Mouse (Mus musculus) midbrain, embryonic 12.5 days (tissue): ENCODE data around the gene Ptprd. TPM values are rescaled to one million over a fixed set of nuclear protein-coding genes. Genes with fewer than 3 reads are reported as not detected.
"Not testable (repeated sequence)": the region's sequence is repeated elsewhere in the genome, so short reads cannot be mapped to it uniquely, and the experiment has no call there.

Experiments used
- ATAC-seq: fragments of 200-750 bp; cut with Nextera tagmentation; 2 replicates; pipeline ENCODE4 v1.8.0; 2017; ENCODE audit warnings: low read depth, moderate TSS enrichment, moderate library complexity; ENCODE audit not compliant: low FRiP score
- H3K27ac ChIP-seq: fragments of 300-500 bp; sonication (generic); replicated peaks from 2 replicates; pipeline ENCODE4 v1.5.1; 2016; ENCODE audit warnings: mild to moderate bottlenecking
- H3K27me3 ChIP-seq: fragments of 300-500 bp; sonication (generic); 2 replicates; pipeline ENCODE4 v1.6.1; 2016; ENCODE audit warnings: mild to moderate bottlenecking
- H3K36me3 ChIP-seq: fragments of 300-500 bp; sonication (generic); 2 replicates; pipeline ENCODE4 v1.6.1; 2016
- H3K4me1 ChIP-seq: fragments of 300-500 bp; sonication (generic); 2 replicates; pipeline ENCODE4 v1.6.1; 2016
- H3K4me2 ChIP-seq: fragments of 300-500 bp; sonication (generic); replicated peaks from 2 replicates; pipeline ENCODE4 v1.6.1; 2016; ENCODE audit warnings: mild to moderate bottlenecking, moderate library complexity
- H3K4me3 ChIP-seq: fragments of 300-500 bp; sonication (generic); 2 replicates; pipeline ENCODE4 v1.5.1; 2016; ENCODE audit warnings: mild to moderate bottlenecking
- H3K9ac ChIP-seq: fragments of 300-500 bp; sonication (generic); replicated peaks from 2 replicates; pipeline ENCODE4 v1.6.1; 2016; ENCODE audit warnings: mild to moderate bottlenecking, moderate library complexity
- H3K9me3 ChIP-seq: fragments of 300-500 bp; sonication (generic); 2 replicates; pipeline ENCODE4 v1.6.1; 2016; ENCODE audit warnings: mild to moderate bottlenecking
- WGBS: fragments of 180-500 bp; shearing (Covaris S2); methylation state at CpG from one replicate; pipeline ENCODE4 v1.1.7; 2016; 5-methylcytosine and 5-hydroxymethylcytosine counted together
- polyA plus RNA-seq: library from polyadenylated mRNA; unstranded; fragments of >200 nt; fragmentation: Nextera tagmentation; extraction: Ambion mirVana; gene quantifications from 2 replicates; pipeline ENCODE4 v1.2.1, GENCODE M21; 2016

The Ptprd gene
- polyA plus RNA-seq, 1 experiment from 2014 or later: 37.5 TPM

DNA sequence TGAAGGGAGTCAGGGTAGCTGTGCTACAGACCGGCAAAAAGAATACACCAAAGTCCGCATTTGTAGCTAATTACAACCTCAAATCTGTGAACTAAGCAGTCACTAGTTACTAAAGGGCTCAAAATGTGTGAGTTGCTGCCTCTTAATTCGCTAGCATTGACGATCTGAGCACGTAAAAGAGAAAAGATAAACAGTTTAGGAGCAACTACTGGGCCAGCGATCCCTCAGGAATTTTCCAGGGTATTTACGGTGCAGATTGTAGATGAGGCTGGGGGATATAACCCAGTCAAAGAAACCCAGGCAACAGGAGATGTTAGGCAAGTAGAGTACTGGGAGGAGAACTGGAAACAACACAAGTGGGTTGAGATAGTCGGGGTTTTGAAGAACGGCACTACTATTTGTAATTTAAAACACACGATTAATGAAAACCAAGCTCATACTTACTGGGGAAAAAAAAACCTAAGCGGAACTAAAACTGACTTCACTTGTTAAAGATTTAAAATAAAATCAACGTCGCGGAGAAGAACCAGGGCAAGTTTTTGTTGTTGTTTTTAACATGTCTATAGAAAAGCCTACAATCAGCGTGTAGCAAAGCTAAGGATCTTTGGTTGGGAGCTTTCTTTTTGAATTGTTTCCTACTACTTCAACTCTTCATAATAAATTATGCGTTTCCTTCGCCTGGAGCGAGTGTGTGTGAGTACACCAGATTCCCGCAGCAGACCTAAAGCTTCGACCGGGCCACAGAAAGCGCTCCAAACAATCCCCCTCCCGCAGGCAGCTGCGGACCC, 1762.9 kb downstream of the Ptprd start:
- H3K9me3 ChIP-seq: no peaks in the 10 kb centered on the region
- H3K4me1 ChIP-seq: 0 out of 2 replicates have a peak, but pooled peaks cover 9% of the 10 kb centered on the region
- no peaks in the 10 kb centered on the region for H3K36me3 ChIP-seq
- 0 out of 2 replicates have a peak, but pooled peaks cover 11% of the 10 kb centered on the region for H3K27me3 ChIP-seq
- H3K27ac ChIP-seq: peak overlapping the region; percentile 94
- peak overlapping the region; percentile 71 for H3K4me2 ChIP-seq
- H3K4me3 ChIP-seq: peak overlapping the region; percentile 70
- ATAC-seq: peak; percentile 7
- WGBS: under 1% methylated on average over 24 of the region's 24 CpGs
- H3K9ac ChIP-seq: peak overlapping the region; percentile 93

DNA sequence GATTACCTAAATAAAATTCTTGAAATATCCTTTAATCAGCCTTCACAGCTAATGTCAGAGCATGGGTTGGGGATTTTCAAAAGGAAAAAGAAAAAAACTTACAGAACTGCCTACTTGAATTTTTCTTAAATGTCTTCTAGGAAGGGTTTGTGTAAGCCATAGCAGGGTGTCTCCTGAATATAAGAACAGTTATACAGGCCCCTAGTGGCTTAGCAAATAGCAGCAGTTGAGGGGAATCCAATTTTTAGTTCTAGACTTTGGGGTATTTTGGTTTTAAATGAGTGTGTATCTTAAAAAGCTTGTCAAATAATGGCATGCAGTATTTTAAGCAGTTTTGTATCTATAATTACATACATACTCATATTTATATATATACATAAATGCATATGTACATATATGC, 1764.4 kb downstream of the Ptprd start:
- Histone ChIP-seq H3K36me3 (no peaks in the 10 kb centered on the region), H3K27me3 (0 out of 2 replicates have a peak, but pooled peaks cover 6% of the 10 kb centered on the region), H3K9me3 (no peaks in the 10 kb centered on the region), H3K4me2 (peak overlapping the region; percentile 31), H3K4me1 (0 out of 2 replicates have a peak, but pooled peaks cover 9% of the 10 kb centered on the region), H3K27ac (no peak overlapping the region), H3K4me3 (no peak overlapping the region), H3K9ac (no peak overlapping the region)
- ATAC-seq: no peak

DNA sequence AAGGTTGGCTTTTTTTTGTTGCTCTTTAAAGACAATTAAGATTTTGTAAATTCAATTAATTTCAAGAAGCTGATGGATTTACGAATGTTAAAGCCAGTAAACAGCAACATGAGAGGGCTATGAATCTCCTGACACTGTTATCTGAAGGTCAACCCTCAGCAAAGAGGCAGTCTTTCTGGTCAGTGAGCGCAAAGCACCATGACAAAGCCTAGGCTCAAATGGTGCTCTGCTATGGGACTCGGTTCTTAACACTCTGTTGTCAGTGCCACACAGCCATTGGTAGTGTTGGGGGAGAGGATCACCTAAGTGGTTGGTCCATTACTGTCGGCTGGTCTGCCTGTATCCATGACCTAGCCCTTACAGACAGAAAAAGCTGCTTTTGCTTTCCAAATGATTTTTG, 1767.0 kb downstream of the Ptprd start:
- Histone ChIP-seq H3K4me3 (no peak overlapping the region), H3K4me1 (0 out of 2 replicates have a peak, but pooled peaks cover 11% of the 10 kb centered on the region), H3K9me3 (no peaks in the 10 kb centered on the region), H3K36me3 (no peaks in the 10 kb centered on the region), H3K9ac (no peak overlapping the region), H3K4me2 (no peak overlapping the region), H3K27me3 (no peaks in the 10 kb centered on the region), H3K27ac (no peak overlapping the region)
- 70% methylated on average over 4 of the region's 4 CpGs for WGBS
- no peak for ATAC-seq

DNA sequence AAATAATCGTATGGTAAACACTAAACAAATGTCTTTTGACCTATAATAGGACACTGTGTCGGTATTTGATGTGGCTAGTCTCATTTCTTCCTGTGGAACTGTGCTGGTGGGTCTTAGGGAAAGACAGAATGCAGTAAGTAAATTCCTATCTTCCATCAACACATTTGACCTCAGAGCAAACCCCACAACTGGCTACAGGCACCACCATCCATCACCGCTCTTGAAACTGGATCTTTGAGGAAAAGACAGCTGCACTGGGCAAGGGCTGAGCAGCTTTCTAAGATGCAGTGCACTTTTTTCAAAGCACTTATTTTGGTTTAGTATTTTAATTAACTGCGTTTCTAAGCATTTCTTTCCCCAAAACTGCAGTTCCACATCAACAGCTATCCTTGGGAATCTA, 1768.2 kb downstream of the Ptprd start:
- 87% methylated on average over 4 of the region's 4 CpGs for WGBS
- no peaks in the 10 kb centered on the region for H3K36me3 ChIP-seq

DNA sequence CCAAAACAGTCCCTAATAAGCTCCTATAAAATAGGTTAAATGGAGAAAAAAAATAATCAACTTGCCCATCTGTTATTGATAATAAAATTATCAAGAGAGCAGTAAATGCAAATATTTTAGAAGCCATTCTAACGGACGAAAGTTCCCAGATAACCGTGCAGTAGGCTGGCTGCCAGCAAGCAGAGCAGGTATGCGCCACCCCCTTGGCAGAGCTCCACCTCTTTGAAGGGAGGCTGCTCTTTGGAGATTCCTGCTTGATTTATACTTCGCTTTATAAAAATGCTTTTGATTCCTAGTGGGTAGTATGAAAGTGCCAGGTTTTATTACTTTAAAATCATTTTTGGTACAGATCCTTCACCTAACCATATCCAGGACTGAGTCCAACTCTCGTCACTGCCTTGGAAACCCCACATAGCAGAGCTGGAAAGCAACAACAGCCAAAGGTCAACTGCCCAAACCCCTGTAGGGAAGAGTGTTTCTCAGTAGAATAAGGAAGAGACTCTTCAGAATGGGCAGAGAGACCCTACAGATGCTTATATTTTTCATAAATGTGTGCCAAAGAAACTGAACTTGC, 1770.9 kb downstream of the Ptprd start:
- Histone ChIP-seq H3K9ac (no peak overlapping the region), H3K4me1 (peaks cover 10% of the 10 kb centered on the region), H3K9me3 (no peaks in the 10 kb centered on the region), H3K27me3 (no peaks in the 10 kb centered on the region), H3K36me3 (no peaks in the 10 kb centered on the region), H3K27ac (no peak overlapping the region), H3K4me3 (no peak overlapping the region), H3K4me2 (no peak overlapping the region)
- 65% methylated on average over 6 of the region's 6 CpGs for WGBS
- ATAC-seq: no peak

More for the DNA sequence above, 1768.2 kb downstream of the Ptprd start:
- Histone ChIP-seq H3K27ac (no peak overlapping the region), H3K4me1 (peaks cover 12% of the 10 kb centered on the region; the same call in 1 of the 2 replicates), H3K4me2 (no peak overlapping the region), H3K9me3 (no peaks in the 10 kb centered on the region), H3K9ac (no peak overlapping the region), H3K4me3 (no peak overlapping the region), H3K27me3 (no peaks in the 10 kb centered on the region)
- no peak for ATAC-seq

DNA sequence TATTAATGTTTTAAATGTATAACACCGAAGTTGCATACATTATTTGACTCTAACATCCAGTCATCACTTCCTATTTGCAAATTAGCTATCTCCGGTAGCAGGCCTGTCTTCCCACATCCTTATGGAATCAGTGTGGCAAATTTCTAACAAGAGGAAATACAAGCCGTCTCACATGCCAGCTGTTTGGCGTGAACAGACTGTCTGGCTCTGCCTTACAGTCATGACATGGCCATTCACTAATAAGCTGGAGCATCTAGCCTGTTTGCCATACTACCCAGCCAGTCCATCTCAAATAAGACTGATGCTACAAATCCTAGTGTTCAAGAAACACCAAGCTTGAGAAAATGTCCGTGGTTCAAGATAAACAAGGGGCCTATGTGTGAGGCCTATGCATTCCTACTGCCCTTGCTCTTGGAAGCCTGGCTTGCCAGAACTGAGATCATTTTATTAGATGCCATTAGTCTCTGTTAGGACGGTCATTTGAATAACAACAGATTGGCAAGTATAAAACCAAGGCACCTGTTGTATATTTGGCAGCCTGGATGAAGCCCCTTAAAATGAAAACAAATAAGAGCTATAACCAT, 1773.2 kb downstream of the Ptprd start:
- no peak for ATAC-seq

DNA sequence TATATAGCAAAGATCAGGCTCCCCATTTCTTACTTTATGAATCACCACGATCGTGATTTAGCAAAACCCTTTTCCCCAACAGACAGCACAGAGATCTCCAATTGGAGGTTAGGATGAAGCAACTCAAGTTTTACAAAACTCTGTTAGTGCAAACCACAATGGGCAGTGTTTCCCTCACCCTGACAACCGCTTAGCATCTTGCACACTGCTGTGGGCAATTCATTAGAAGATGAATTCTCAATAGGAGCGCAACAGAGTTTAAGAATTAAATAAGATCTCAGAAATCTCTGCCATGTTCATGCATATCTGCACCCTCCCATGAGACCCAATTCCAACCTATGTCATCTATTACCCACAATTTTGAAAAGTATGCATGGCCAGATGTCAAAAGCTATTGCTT, 1773.7 kb downstream of the Ptprd start:
- 78% methylated on average over 4 of the region's 4 CpGs for WGBS
- Histone ChIP-seq H3K27me3 (no peaks in the 10 kb centered on the region), H3K4me3 (no peak overlapping the region), H3K9me3 (no peaks in the 10 kb centered on the region), H3K4me1 (peaks cover 6% of the 10 kb centered on the region), H3K9ac (no peak overlapping the region), H3K4me2 (no peak overlapping the region), H3K27ac (no peak overlapping the region), H3K36me3 (no peaks in the 10 kb centered on the region)
- no peak for ATAC-seq

More for the DNA sequence above, 1773.2 kb downstream of the Ptprd start:
- Histone ChIP-seq H3K27me3 (no peaks in the 10 kb centered on the region), H3K36me3 (no peaks in the 10 kb centered on the region), H3K4me2 (no peak overlapping the region), H3K27ac (no peak overlapping the region), H3K9me3 (no peaks in the 10 kb centered on the region), H3K4me3 (no peak overlapping the region), H3K9ac (no peak overlapping the region), H3K4me1 (peaks cover 6% of the 10 kb centered on the region)
- 80% methylated on average over 6 of the region's 6 CpGs for WGBS

DNA sequence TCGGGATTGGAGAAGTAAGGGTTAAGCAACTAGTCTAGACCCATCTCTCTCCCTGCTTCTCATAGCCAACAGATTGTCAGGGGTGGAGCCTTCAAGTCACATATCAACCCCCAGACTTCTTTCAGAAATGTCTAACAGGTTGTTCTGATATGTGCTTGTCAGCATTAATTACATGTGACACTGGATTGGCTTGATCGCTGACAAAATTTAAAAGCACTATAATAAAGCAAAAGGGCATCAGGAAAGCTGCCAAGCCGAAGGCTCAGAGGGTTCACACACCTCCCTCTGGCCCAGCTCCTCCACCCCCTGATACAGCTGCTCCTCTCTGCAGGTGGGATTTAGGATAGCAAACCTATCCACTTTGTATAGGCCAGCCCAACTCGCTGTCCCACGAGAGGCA, 1775.8 kb downstream of the Ptprd start:
- WGBS: 58% methylated on average over 5 of the region's 5 CpGs
- no peak overlapping the region for H3K9ac ChIP-seq
- no peak overlapping the region for H3K4me2 ChIP-seq
- no peaks in the 10 kb centered on the region for H3K36me3 ChIP-seq
- H3K9me3 ChIP-seq: no peaks in the 10 kb centered on the region
- no peak overlapping the region for H3K27ac ChIP-seq
- H3K4me1 ChIP-seq: peaks cover 4% of the 10 kb centered on the region
- ATAC-seq: no peak
- no peaks in the 10 kb centered on the region for H3K27me3 ChIP-seq
- H3K4me3 ChIP-seq: no peak overlapping the region

DNA sequence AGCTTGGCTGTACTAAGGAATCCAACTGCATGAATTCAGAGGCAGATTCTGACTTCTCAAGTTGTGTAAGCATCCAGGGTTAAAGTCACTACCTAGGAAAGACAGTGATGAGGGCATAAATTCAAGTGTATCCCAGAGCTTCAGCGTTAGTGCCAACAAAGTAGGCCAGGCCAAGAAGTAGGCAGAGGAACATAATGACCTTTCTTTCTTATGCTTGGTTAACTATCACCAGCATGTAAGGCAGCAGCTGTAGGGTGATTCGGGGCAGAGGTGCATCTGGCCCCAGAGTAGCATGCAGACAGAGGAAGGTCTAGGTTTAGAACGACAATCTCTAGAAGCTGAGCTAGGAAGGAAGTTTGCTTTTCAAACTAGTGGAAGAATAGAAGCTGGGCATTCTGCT, 1782.0 kb downstream of the Ptprd start:
- Histone ChIP-seq H3K27ac (no peak overlapping the region), H3K36me3 (no peaks in the 10 kb centered on the region), H3K9me3 (no peaks in the 10 kb centered on the region), H3K4me3 (no peak overlapping the region), H3K4me2 (no peak overlapping the region), H3K4me1 (peaks cover 3% of the 10 kb centered on the region; the same call in 1 of the 2 replicates), H3K9ac (no peak overlapping the region), H3K27me3 (no peaks in the 10 kb centered on the region)
- 68% methylated on average over 3 of the region's 3 CpGs for WGBS
- no peak for ATAC-seq

DNA sequence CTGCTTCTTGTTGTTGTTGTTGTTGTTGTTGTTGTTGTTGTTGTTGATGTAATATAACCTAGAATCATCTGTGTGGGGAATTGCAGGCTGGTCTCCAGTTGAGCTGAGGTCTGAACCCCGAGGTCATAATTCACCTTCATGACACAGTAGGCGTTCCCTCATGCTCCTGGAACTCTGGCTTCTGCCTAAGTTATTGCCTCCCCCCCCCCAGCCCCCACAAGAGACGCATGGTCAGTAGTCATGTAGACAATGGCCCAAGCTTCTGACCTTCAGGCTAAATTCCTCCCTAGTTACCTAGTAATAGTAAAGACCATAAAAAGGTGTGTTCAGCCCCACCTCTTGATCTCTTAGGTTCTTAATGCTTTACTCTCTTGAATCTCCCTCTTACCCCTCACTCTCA, 1784.7 kb downstream of the Ptprd start:
- H3K27me3 ChIP-seq, H3K4me3 ChIP-seq, H3K4me2 ChIP-seq, H3K36me3 ChIP-seq, H3K4me1 ChIP-seq, H3K9me3 ChIP-seq, H3K9ac ChIP-seq, ATAC-seq, H3K27ac ChIP-seq: not testable (repeated sequence)
- 89% methylated on average over 3 of the region's 3 CpGs for WGBS

DNA sequence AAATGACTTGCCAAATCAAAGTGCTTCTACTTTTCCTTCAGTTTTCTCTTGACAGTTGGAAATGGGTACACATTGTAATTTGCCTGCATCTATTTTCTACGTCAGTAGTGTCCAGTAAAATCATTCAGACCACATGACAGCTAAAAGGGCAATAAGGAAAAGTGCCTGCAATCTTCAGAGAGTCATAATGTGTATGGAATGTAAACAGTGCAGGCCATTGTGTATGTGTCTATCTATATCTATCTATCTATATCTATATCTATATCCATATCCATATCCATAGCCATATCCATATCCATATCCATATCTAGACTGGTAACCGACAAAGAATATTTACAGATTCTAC, 1786.6 kb downstream of the Ptprd start:
- Histone ChIP-seq H3K9me3 (no peaks in the 10 kb centered on the region), H3K27me3 (no peaks in the 10 kb centered on the region), H3K4me3 (no peak overlapping the region), H3K9ac (no peak overlapping the region), H3K4me1 (peaks cover 3% of the 10 kb centered on the region; the same call in 1 of the 2 replicates), H3K36me3 (no peaks in the 10 kb centered on the region), H3K27ac (no peak overlapping the region), H3K4me2 (no peak overlapping the region)
- no peak for ATAC-seq
- 85% methylated on average over 2 of the region's 2 CpGs for WGBS
